Mouse (Mus musculus) T-cell, adult 2 months (primary cell): ENCODE results near the gene Plcl1.

ENCODE experiments used
- DNase-seq: peaks from one replicate; pipeline ENCODE4 v3.0.0; 2022; ENCODE audit warnings: low spot score

Gene Plcl1

GRCm38 (mm10) chr1:55525748-55526147, 120.0 kb downstream of the Plcl1 start:
- DNase-seq, result no peak

- DNase-seq, result peak; percentile 1
Observed at GRCm38 (mm10) chr1:55528547-55529304, 123.0 kb downstream of the Plcl1 start.

- DNase-seq, result no peak
Observed at GRCm38 (mm10) chr1:55533823-55534222, 128.1 kb downstream of the Plcl1 start.

GRCm38 (mm10) chr1:55554405-55554804, 148.7 kb downstream of the Plcl1 start:
- no peak for DNase-seq

GRCm38 (mm10) chr1:55557960-55558359, 152.2 kb downstream of the Plcl1 start:
- DNase-seq, result no peak

- DNase-seq, result no peak
Observed at GRCm38 (mm10) chr1:55558409-55558808, 152.7 kb downstream of the Plcl1 start.

GRCm38 (mm10) chr1:55559998-55560397, 154.3 kb downstream of the Plcl1 start:
- no peak for DNase-seq

GRCm38 (mm10) chr1:55565933-55566332, 160.2 kb downstream of the Plcl1 start:
- DNase-seq, result no peak

GRCm38 (mm10) chr1:55567801-55568360, 162.2 kb downstream of the Plcl1 start:
- no peak for DNase-seq

GRCm38 (mm10) chr1:55570225-55570624, 164.5 kb downstream of the Plcl1 start:
- no peak for DNase-seq

GRCm38 (mm10) chr1:55571399-55571798, 165.7 kb downstream of the Plcl1 start:
- DNase-seq, result no peak

- DNase-seq, result no peak
Observed at GRCm38 (mm10) chr1:55572202-55572601, 166.5 kb downstream of the Plcl1 start.

- DNase-seq, result no peak
Observed at GRCm38 (mm10) chr1:55572664-55573063, 166.9 kb downstream of the Plcl1 start.

- DNase-seq, result no peak
Observed at GRCm38 (mm10) chr1:55575916-55576315, 170.2 kb downstream of the Plcl1 start.

GRCm38 (mm10) chr1:55581752-55582151, 176.0 kb downstream of the Plcl1 start:
- no peak for DNase-seq

- DNase-seq, result no peak
Observed at GRCm38 (mm10) chr1:55585441-55585840, 179.7 kb downstream of the Plcl1 start.

GRCm38 (mm10) chr1:55588090-55588489, 182.4 kb downstream of the Plcl1 start:
- no peak for DNase-seq

GRCm38 (mm10) chr1:55590047-55590446, 184.3 kb downstream of the Plcl1 start:
- DNase-seq, result no peak

- no peak for DNase-seq
Observed at GRCm38 (mm10) chr1:55600496-55600895, 194.8 kb downstream of the Plcl1 start.

GRCm38 (mm10) chr1:55604593-55604992, 198.9 kb downstream of the Plcl1 start:
- DNase-seq, result no peak

GRCm38 (mm10) chr1:55605450-55605849, 199.7 kb downstream of the Plcl1 start:
- DNase-seq, result no peak

GRCm38 (mm10) chr1:55605956-55606355, 200.2 kb downstream of the Plcl1 start:
- no peak for DNase-seq

- DNase-seq, result no peak
Observed at GRCm38 (mm10) chr1:55606405-55606804, 200.7 kb downstream of the Plcl1 start.
